Mouse (Mus musculus) c-Kit-positive CD71-negative TER-119-negative erythroid progenitor cells, embryonic 14.5 days (primary cell): ENCODE results near the gene Stra8.

Experiments
- DNase-seq: peaks from one replicate; pipeline ENCODE4 v3.0.0-alpha.2; 2013; ENCODE audit warnings: low read depth

The Stra8 gene

GRCm38 (mm10) chr6:34942446-34942845 is 22.5 kb downstream of the Stra8 start:
- DNase-seq, result no peak

GRCm38 (mm10) chr6:34943499-34943898 is 23.5 kb downstream of the Stra8 start:
- DNase-seq, result no peak

GRCm38 (mm10) chr6:34946486-34947079 is 26.6 kb downstream of the Stra8 start:
- no peak for DNase-seq

DNA sequence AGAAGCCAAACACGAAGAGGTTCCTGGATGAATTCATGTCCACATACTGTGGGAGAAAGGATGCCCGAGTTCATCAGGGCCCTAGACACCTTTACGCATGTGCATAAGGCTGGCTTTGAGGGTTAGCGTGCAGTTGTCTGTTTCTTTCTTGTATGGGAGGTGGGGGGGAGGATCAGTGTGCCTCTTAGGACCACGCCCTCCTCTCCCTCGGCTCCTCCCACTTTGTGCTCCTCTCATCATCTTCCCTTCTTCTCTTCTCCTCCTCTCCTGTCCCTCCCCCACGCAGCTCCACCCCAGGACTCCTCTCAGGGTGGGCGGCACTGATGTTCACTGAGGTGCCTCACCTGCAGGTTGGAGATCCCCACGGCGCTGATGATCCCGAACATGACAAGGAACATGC is 28.5 kb downstream of the Stra8 start:
- no peak for DNase-seq

- DNase-seq, result no peak
Observed at GRCm38 (mm10) chr6:34951518-34951917, 31.6 kb downstream of the Stra8 start.

- no peak for DNase-seq
Observed at GRCm38 (mm10) chr6:34951956-34952667, 32.1 kb downstream of the Stra8 start.

DNA sequence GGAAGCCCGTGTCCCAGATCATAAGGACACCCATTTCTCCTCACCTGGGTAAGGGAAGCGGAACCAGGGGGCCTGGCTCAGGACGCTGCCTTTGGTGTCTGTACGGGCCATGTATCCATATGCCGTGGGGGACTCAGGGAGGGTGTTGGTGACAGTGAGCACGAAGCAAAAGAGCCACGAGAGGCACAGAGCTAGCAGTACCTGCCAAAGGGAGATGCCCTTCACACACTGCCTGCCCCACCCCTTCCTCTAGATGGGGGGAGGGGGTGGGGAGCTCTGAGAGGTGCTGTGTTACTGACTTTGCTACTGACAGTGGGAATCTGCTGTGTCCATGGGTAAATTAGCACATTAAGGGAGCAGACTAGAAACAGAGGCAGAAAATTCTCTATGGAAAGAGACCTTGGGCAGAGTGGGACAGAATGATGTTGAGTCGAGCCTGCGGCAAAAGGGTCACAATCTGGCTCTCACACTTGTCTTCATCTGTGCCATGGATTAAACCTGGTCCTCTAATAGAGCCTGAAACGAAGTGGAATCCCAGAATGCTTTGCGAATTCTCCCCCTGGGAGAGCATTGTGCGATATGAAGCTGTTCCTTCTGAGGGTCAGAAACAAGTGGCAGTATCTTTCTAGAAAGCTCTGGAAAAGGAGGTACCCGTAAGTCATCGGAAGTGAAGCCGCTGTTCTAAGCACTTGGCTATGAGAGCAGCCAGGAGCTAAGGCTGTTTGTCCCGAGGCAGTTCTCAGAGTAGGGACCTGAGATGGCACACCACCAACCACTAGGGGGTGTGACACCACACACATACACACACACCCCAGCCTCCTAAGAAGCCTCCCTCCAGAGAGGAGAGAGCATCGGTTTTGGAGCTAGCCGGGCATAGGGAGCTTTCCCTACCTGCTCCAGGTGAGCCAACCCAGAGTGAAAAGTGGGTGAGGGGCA is 35.2 kb downstream of the Stra8 start:
- peak; percentile 46 for DNase-seq

- DNase-seq, result no peak
Observed at GRCm38 (mm10) chr6:34955862-34956241, 35.9 kb downstream of the Stra8 start.

GRCm38 (mm10) chr6:34959131-34959530 is 39.2 kb downstream of the Stra8 start:
- no peak for DNase-seq

DNA sequence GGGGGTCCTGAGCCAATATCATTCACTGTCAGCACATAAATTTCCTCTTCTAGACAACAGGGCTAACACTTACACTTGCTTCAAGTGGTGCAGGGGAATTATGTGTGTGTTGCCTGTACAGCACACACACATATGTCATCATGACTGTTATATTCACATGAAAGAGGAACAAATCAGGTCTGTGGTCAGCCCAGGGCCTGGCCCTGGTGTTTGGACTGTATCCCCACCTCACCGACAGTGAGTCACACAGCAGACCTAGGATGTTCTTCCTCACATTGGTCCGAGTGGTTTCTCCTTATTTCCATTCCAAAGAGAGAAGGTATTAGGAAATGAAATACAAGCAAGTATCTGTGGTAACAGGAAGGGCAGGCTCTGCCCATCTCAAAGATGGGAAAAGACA is 44.6 kb downstream of the Stra8 start:
- no peak for DNase-seq

GRCm38 (mm10) chr6:34965819-34966539 is 46.0 kb downstream of the Stra8 start:
- no peak for DNase-seq

- no peak for DNase-seq
Observed at GRCm38 (mm10) chr6:34971181-34971580, 51.2 kb downstream of the Stra8 start.

DNA sequence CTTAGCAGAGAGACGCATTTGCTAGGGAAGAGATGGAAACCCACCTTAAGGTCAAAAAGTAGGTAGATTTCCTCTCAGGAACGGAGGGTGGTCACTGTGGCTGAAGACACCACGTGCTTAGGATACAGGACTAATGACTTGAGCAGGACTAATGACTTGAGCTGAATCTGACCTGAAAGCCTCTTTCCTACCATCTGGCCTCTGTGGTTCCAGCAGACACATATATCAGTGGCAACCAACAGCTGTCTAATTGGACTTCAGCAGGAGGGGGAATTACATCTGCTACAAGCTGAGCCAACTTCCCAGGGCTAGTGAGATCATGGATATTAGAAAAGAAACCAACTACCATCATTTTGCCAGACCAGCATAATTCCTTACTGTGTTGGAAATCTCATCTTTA is 59.3 kb downstream of the Stra8 start:
- no peak for DNase-seq

GRCm38 (mm10) chr6:34980661-34981060 is 60.7 kb downstream of the Stra8 start:
- DNase-seq, result no peak

DNA sequence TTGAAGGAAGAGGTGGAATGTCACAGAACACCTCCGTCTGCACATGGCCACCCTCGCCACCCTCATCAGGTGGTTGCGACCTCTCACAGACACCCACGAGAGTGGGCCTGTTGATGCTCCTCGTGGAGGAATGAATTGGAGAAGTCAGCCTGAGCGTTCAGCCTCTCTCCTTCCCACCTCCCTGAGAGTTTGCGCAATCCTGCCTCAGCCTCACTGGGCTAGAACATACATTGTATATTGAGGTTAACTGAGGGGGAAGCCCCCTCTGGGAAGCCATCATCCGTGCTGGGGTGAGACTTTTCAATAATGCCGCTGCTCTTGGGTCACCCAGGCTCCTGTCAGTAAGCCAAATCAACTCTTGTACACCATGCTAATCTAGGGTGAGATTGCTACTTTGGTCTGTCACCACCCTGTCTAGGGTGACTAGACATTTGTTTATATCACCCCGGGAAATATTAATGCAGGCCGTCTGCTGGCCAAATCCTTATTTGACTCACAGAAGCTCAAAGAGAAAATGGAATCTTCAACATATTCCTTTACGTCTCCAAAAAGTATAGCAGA is 67.2 kb downstream of the Stra8 start:
- no peak for DNase-seq

- no peak for DNase-seq
Observed at GRCm38 (mm10) chr6:34988081-34988761, 68.3 kb downstream of the Stra8 start, which contains the start of gene Slc23a4. Gene Slc23a4, minus strand, starts transcription at chr6:34988404.
